Mouse (Mus musculus) heart, postnatal 0 days (tissue): ENCODE results near the gene 1700125H20Rik. TPM values are rescaled to one million over a fixed set of nuclear protein-coding genes. Genes with fewer than 3 reads are reported as not detected.

Experiments
- ATAC-seq: fragments of 200-750 bp; cut with Nextera tagmentation; 2 replicates; pipeline ENCODE4 v1.8.0; 2017; ENCODE audit warnings: low read depth, moderate number of reproducible peaks, moderate library complexity; ENCODE audit not compliant: insufficient read depth
- DNase-seq: peaks from one replicate; pipeline ENCODE4 v3.0.0-alpha.2; 2016; ENCODE audit warnings: low spot score
- H3K27ac ChIP-seq: fragments of 300-500 bp; sonication (generic); 2 replicates; pipeline ENCODE4 v1.5.1; 2014; ENCODE audit warnings: low read depth, mild to moderate bottlenecking
- H3K27me3 ChIP-seq: fragments of 300-500 bp; sonication (generic); 2 replicates; pipeline ENCODE4 v1.6.1; 2014; ENCODE audit warnings: low read length, mixed read lengths; ENCODE audit not compliant: control insufficient read depth, insufficient read depth
- H3K36me3 ChIP-seq: fragments of 300-500 bp; sonication (generic); replicated peaks from 2 replicates; pipeline ENCODE4 v1.6.1; 2014; ENCODE audit warnings: low read length, mixed read lengths; ENCODE audit not compliant: control insufficient read depth, insufficient read depth
- H3K4me1 ChIP-seq: fragments of 300-500 bp; sonication (generic); 2 replicates; pipeline ENCODE4 v1.6.1; 2014; ENCODE audit warnings: antibody characterized with exemption; ENCODE audit not compliant: control insufficient read depth, insufficient read depth
- H3K4me2 ChIP-seq: fragments of 300-500 bp; sonication (generic); 2 replicates; pipeline ENCODE4 v1.6.1; 2014; ENCODE audit warnings: low read depth, mild to moderate bottlenecking, low read length, moderate library complexity
- H3K4me3 ChIP-seq: fragments of 300-500 bp; sonication (generic); 2 replicates; pipeline ENCODE4 v1.5.1; 2014; ENCODE audit warnings: low read depth, low read length
- H3K9ac ChIP-seq: fragments of 300-500 bp; sonication (generic); replicated peaks from 2 replicates; pipeline ENCODE4 v1.6.1; 2014; ENCODE audit warnings: low read depth, low read length, mixed read lengths
- H3K9me3 ChIP-seq: fragments of 300-500 bp; sonication (generic); replicated peaks from 2 replicates; pipeline ENCODE4 v1.6.1; 2016; ENCODE audit warnings: low read length; ENCODE audit not compliant: control insufficient read depth
- CTCF ChIP-seq: IDR thresholded peaks from 2 replicates; pipeline ENCODE4 v1.5.1; 2016; ENCODE audit warnings: antibody characterized with exemption, control low read depth, low read depth
- EP300 ChIP-seq: IDR thresholded peaks from 2 replicates; pipeline ENCODE4 v1.6.1; 2016; ENCODE audit warnings: antibody characterized with exemption, low read depth
- WGBS: fragments of 180-500 bp; shearing (Covaris S2); extraction: QIAGEN DNeasy Blood & Tissue Kit; methylation state at CpG from one replicate; pipeline ENCODE4 v1.1.7; 2014; 5-methylcytosine and 5-hydroxymethylcytosine counted together
- polyA plus RNA-seq: library from polyadenylated mRNA; unstranded; fragments of >200 nt; fragmentation: Nextera tagmentation; extraction: Ambion mirVana; gene quantifications from 2 replicates; pipeline ENCODE4 v1.2.1, GENCODE M21; 2015
- total RNA-seq: library from RNA; depleted of rRNA; stranded (reverse); fragments of >200 nt; gene quantifications from 2 replicates; pipeline ENCODE4 v1.2.3, GENCODE M21; 2014; ENCODE audit warnings: low replicate concordance

Gene 1700125H20Rik
- total and polyA plus RNA-seq, 2 experiments from 2014 or later, result 0.23 TPM; not detected in 1

- H3K4me2 ChIP-seq, result peak overlapping the region; percentile 77
- peak overlapping the region; percentile 46 for H3K4me3 ChIP-seq
- WGBS, result 5% methylated on average over 20 of the region's 20 CpGs
- no peaks in the 10 kb centered on the region for H3K4me1 ChIP-seq
- TF ChIP-seq EP300, result no peak
- peak; percentile 75 for TF ChIP-seq CTCF
- peak; percentile 81 for ATAC-seq
- H3K9ac ChIP-seq, result no peak overlapping the region; the same call in 1 of the 2 replicates
- no peaks in the 10 kb centered on the region for H3K36me3 ChIP-seq
- H3K27me3 ChIP-seq, result no peaks in the 10 kb centered on the region
- no peak overlapping the region for H3K27ac ChIP-seq
- H3K9me3 ChIP-seq, result no peaks in the 10 kb centered on the region
- DNase-seq, result peak; percentile 47
Measured at GRCm38 (mm10) chr11:85182617-85183283, 12.5 kb downstream of the 1700125H20Rik start.

- TF ChIP-seq EP300, result no peak
- no peak for TF ChIP-seq CTCF
- 16% methylated on average over 13 of the region's 13 CpGs for WGBS
- Histone ChIP-seq H3K27me3 (no peaks in the 10 kb centered on the region), H3K4me1 (no peaks in the 10 kb centered on the region), H3K4me2 (peak overlapping the region; percentile 77), H3K36me3 (0 out of 2 replicates have a peak, but pooled peaks cover under 1% of the 10 kb centered on the region), H3K9me3 (no peaks in the 10 kb centered on the region), H3K27ac (no peak overlapping the region), H3K9ac (no peak overlapping the region; the same call in 1 of the 2 replicates), H3K4me3 (peak overlapping the region; percentile 46)
- DNase-seq (no peak), ATAC-seq (no peak)
Measured at GRCm38 (mm10) chr11:85183284-85183779, 13.1 kb downstream of the 1700125H20Rik start.

- Histone ChIP-seq H3K36me3 (peaks cover 8% of the 10 kb centered on the region; the same call in 1 of the 2 replicates), H3K9ac (no peak overlapping the region), H3K27ac (no peak overlapping the region), H3K4me3 (no peak overlapping the region), H3K9me3 (no peaks in the 10 kb centered on the region), H3K27me3 (no peaks in the 10 kb centered on the region), H3K4me1 (no peaks in the 10 kb centered on the region), H3K4me2 (no peak overlapping the region)
- TF ChIP-seq CTCF, result peak; percentile 39
- no peak for TF ChIP-seq EP300
- DNase-seq (no peak), ATAC-seq (no peak)
- WGBS, result 73% methylated on average over 5 of the region's 5 CpGs
Measured at GRCm38 (mm10) chr11:85184082-85184481, 13.9 kb downstream of the 1700125H20Rik start.

- no peak for TF ChIP-seq EP300
- TF ChIP-seq CTCF, result no peak
- 87% methylated on average over 6 of the region's 6 CpGs for WGBS
- Histone ChIP-seq H3K9ac (no peak overlapping the region), H3K36me3 (peaks cover 15% of the 10 kb centered on the region; the same call in 1 of the 2 replicates), H3K27me3 (no peaks in the 10 kb centered on the region), H3K9me3 (no peaks in the 10 kb centered on the region), H3K4me3 (no peak overlapping the region), H3K4me2 (no peak overlapping the region), H3K4me1 (no peaks in the 10 kb centered on the region), H3K27ac (no peak overlapping the region)
- no peak for DNase-seq
- no peak for ATAC-seq
Measured at GRCm38 (mm10) chr11:85184839-85185238, 14.6 kb downstream of the 1700125H20Rik start.

GRCm38 (mm10) chr11:85189110-85189509 lies 18.9 kb downstream of the 1700125H20Rik start:
- ATAC-seq, result no peak
- Histone ChIP-seq H3K27ac (no peak overlapping the region), H3K9ac (no peak overlapping the region), H3K4me2 (no peak overlapping the region), H3K27me3 (no peaks in the 10 kb centered on the region), H3K4me3 (no peak overlapping the region), H3K4me1 (no peaks in the 10 kb centered on the region), H3K9me3 (no peaks in the 10 kb centered on the region), H3K36me3 (peaks cover 56% of the 10 kb centered on the region)
- no peak for DNase-seq
- TF ChIP-seq CTCF (no peak), EP300 (no peak)
- WGBS, result 81% methylated on average over 4 of the region's 4 CpGs

- H3K4me3 ChIP-seq, result no peak overlapping the region
- ATAC-seq (no peak), DNase-seq (no peak)
- no peak overlapping the region for H3K4me2 ChIP-seq
- H3K27ac ChIP-seq, result no peak overlapping the region
- H3K27me3 ChIP-seq, result no peaks in the 10 kb centered on the region
- no peak overlapping the region for H3K9ac ChIP-seq
- peaks cover 72% of the 10 kb centered on the region for H3K36me3 ChIP-seq
- 89% methylated on average over 12 of the region's 12 CpGs for WGBS
- TF ChIP-seq CTCF (no peak), EP300 (no peak)
- H3K4me1 ChIP-seq, result no peaks in the 10 kb centered on the region
- H3K9me3 ChIP-seq, result no peaks in the 10 kb centered on the region
Measured at GRCm38 (mm10) chr11:85190741-85191140, 20.5 kb downstream of the 1700125H20Rik start.
